Mouse (Mus musculus) liver, embryonic 13.5 days (tissue): ENCODE data around the gene Aldh18a1. TPM values are rescaled to one million over a fixed set of nuclear protein-coding genes. Genes with fewer than 3 reads are reported as not detected.

Source experiments
- ATAC-seq: fragments of 200-750 bp; cut with Nextera tagmentation; 2 replicates; pipeline ENCODE4 v1.8.0; 2017; ENCODE audit warnings: low read depth, mild to moderate bottlenecking, moderate number of reproducible peaks, moderate library complexity
- DNase-seq: peaks from one replicate; pipeline ENCODE4 v3.0.0; 2022
- H3K27ac ChIP-seq: fragments of 300-500 bp; sonication (generic); 2 replicates; pipeline ENCODE4 v1.5.1; 2015; ENCODE audit warnings: moderate library complexity, mild to moderate bottlenecking, inconsistent platforms
- H3K27me3 ChIP-seq: fragments of 300-500 bp; sonication (generic); 2 replicates; pipeline ENCODE4 v1.6.1; 2015; ENCODE audit warnings: mild to moderate bottlenecking, inconsistent platforms
- H3K36me3 ChIP-seq: fragments of 300-500 bp; sonication (generic); 2 replicates; pipeline ENCODE4 v1.6.1; 2015; ENCODE audit warnings: mild to moderate bottlenecking, inconsistent platforms
- H3K4me1 ChIP-seq: fragments of 300-500 bp; sonication (generic); replicated peaks from 2 replicates; pipeline ENCODE4 v1.6.1; 2015; ENCODE audit warnings: inconsistent platforms
- H3K4me2 ChIP-seq: fragments of 300-500 bp; sonication (generic); 2 replicates; pipeline ENCODE4 v1.6.1; 2015; ENCODE audit warnings: inconsistent platforms, mild to moderate bottlenecking, moderate library complexity
- H3K4me3 ChIP-seq: fragments of 300-500 bp; sonication (generic); replicated peaks from 2 replicates; pipeline ENCODE4 v1.5.1; 2015; ENCODE audit warnings: mild to moderate bottlenecking, inconsistent platforms
- H3K9ac ChIP-seq: fragments of 300-500 bp; sonication (generic); 2 replicates; pipeline ENCODE4 v1.6.1; 2015; ENCODE audit warnings: mild to moderate bottlenecking, inconsistent platforms
- H3K9me3 ChIP-seq: fragments of 300-500 bp; sonication (generic); replicated peaks from 2 replicates; pipeline ENCODE4 v1.6.1; 2016; ENCODE audit warnings: inconsistent platforms
- WGBS: fragments of 180-500 bp; shearing (Covaris S2); methylation state at CpG from one replicate; pipeline ENCODE4 v1.1.7; 2015; ENCODE audit not compliant: insufficient replicate concordance; 5-methylcytosine and 5-hydroxymethylcytosine counted together
- polyA plus RNA-seq: library from polyadenylated mRNA; unstranded; fragments of >200 nt; fragmentation: Nextera tagmentation; extraction: Ambion mirVana; gene quantifications from 2 replicates; pipeline ENCODE4 v1.2.1, GENCODE M21; 2015

Gene Aldh18a1
- polyA plus RNA-seq, 1 experiment from 2014 or later = 42.9 TPM

- Histone ChIP-seq H3K4me3 (no peak overlapping the region), H3K36me3 (peaks cover 81% of the 10 kb centered on the region), H3K4me2 (peak overlapping the region; percentile 48), H3K9me3 (no peaks in the 10 kb centered on the region), H3K27me3 (no peaks in the 10 kb centered on the region), H3K4me1 (peaks cover 37% of the 10 kb centered on the region), H3K9ac (peak overlapping the region; percentile 40; the same call in 1 of the 2 replicates), H3K27ac (peak overlapping the region; percentile 81)
- no peak for ATAC-seq
- DNase-seq = no peak
- WGBS = 85% methylated on average over 6 of the region's 6 CpGs
These were observed 34.4 kb downstream of the Aldh18a1 start for GRCm38 (mm10) chr19:40553849-40554248.

- DNase-seq (peak; percentile 77), ATAC-seq (peak; percentile 98)
- Histone ChIP-seq H3K27ac (peak overlapping the region; percentile 81), H3K4me2 (peak overlapping the region; percentile 48), H3K9me3 (no peaks in the 10 kb centered on the region), H3K9ac (peak overlapping the region; percentile 40), H3K27me3 (no peaks in the 10 kb centered on the region), H3K4me1 (peaks cover 37% of the 10 kb centered on the region), H3K4me3 (no peak overlapping the region), H3K36me3 (peaks cover 78% of the 10 kb centered on the region)
- WGBS = 65% methylated on average over 14 of the region's 14 CpGs
These were observed 35.1 kb downstream of the Aldh18a1 start for GRCm38 (mm10) chr19:40553014-40553789.

GRCm38 (mm10) chr19:40549516-40550135 is 38.6 kb downstream of the Aldh18a1 start:
- H3K27ac ChIP-seq = no peak overlapping the region
- DNase-seq (no peak), ATAC-seq (no peak)
- H3K9ac ChIP-seq = no peak overlapping the region
- H3K4me2 ChIP-seq = no peak overlapping the region
- 67% methylated on average over 6 of the region's 6 CpGs for WGBS
- no peaks in the 10 kb centered on the region for H3K27me3 ChIP-seq
- peaks cover 29% of the 10 kb centered on the region for H3K4me1 ChIP-seq
- no peak overlapping the region for H3K4me3 ChIP-seq
- no peaks in the 10 kb centered on the region for H3K9me3 ChIP-seq
- H3K36me3 ChIP-seq = peaks cover 42% of the 10 kb centered on the region

GRCm38 (mm10) chr19:40548796-40549515 is 39.3 kb downstream of the Aldh18a1 start:
- no peak for ATAC-seq
- peaks cover 36% of the 10 kb centered on the region for H3K36me3 ChIP-seq
- H3K4me3 ChIP-seq = no peak overlapping the region
- H3K27ac ChIP-seq = no peak overlapping the region
- WGBS = 47% methylated on average over 5 of the region's 5 CpGs
- H3K9ac ChIP-seq = no peak overlapping the region
- no peak for DNase-seq
- no peaks in the 10 kb centered on the region for H3K9me3 ChIP-seq
- no peaks in the 10 kb centered on the region for H3K27me3 ChIP-seq
- peaks cover 22% of the 10 kb centered on the region for H3K4me1 ChIP-seq
- H3K4me2 ChIP-seq = no peak overlapping the region

- no peak overlapping the region for H3K4me3 ChIP-seq
- no peaks in the 10 kb centered on the region for H3K27me3 ChIP-seq
- WGBS = 77% methylated on average over 6 of the region's 6 CpGs
- no peak for DNase-seq
- peaks cover 16% of the 10 kb centered on the region for H3K4me1 ChIP-seq
- H3K9me3 ChIP-seq = no peaks in the 10 kb centered on the region
- no peak overlapping the region for H3K4me2 ChIP-seq
- H3K9ac ChIP-seq = no peak overlapping the region
- H3K27ac ChIP-seq = no peak overlapping the region
- peaks cover 30% of the 10 kb centered on the region for H3K36me3 ChIP-seq
- ATAC-seq = no peak
These were observed 39.9 kb downstream of the Aldh18a1 start for GRCm38 (mm10) chr19:40548386-40548785.

GRCm38 (mm10) chr19:40544856-40545255 is 43.4 kb downstream of the Aldh18a1 start:
- H3K27ac ChIP-seq = no peak overlapping the region
- H3K9ac ChIP-seq = no peak overlapping the region
- DNase-seq (peak; percentile 49), ATAC-seq (peak; percentile 52; the same call in 1 of the 2 replicates)
- peaks cover 21% of the 10 kb centered on the region for H3K4me1 ChIP-seq
- H3K9me3 ChIP-seq = no peaks in the 10 kb centered on the region
- 0 out of 2 replicates have a peak, but pooled peaks cover 8% of the 10 kb centered on the region for H3K27me3 ChIP-seq
- H3K36me3 ChIP-seq = no peaks in the 10 kb centered on the region
- no peak overlapping the region for H3K4me2 ChIP-seq
- WGBS = 6% methylated on average over 3 of the region's 3 CpGs
- no peak overlapping the region for H3K4me3 ChIP-seq

- no peak overlapping the region for H3K4me3 ChIP-seq
- H3K9ac ChIP-seq = no peak overlapping the region
- WGBS = 53% methylated on average over 7 of the region's 7 CpGs
- DNase-seq (no peak), ATAC-seq (peak; percentile 76)
- no peaks in the 10 kb centered on the region for H3K9me3 ChIP-seq
- H3K27me3 ChIP-seq = 0 out of 2 replicates have a peak, but pooled peaks cover 8% of the 10 kb centered on the region
- no peaks in the 10 kb centered on the region for H3K36me3 ChIP-seq
- H3K4me2 ChIP-seq = no peak overlapping the region
- peaks cover 21% of the 10 kb centered on the region for H3K4me1 ChIP-seq
- no peak overlapping the region for H3K27ac ChIP-seq
These were observed 45.5 kb downstream of the Aldh18a1 start for GRCm38 (mm10) chr19:40542776-40543175.

GRCm38 (mm10) chr19:40536526-40536925 is 51.7 kb downstream of the Aldh18a1 start:
- H3K4me3 ChIP-seq = no peak overlapping the region
- 4% methylated on average over 6 of the region's 6 CpGs for WGBS

GRCm38 (mm10) chr19:40532525-40532924 is 55.7 kb downstream of the Aldh18a1 start:
- ATAC-seq = no peak
- no peak for DNase-seq
- Histone ChIP-seq H3K9ac (no peak overlapping the region), H3K36me3 (no peaks in the 10 kb centered on the region), H3K27ac (no peak overlapping the region), H3K27me3 (peaks cover 20% of the 10 kb centered on the region; the same call in 1 of the 2 replicates), H3K4me2 (no peak overlapping the region), H3K4me3 (no peak overlapping the region), H3K4me1 (peaks cover 31% of the 10 kb centered on the region), H3K9me3 (no peaks in the 10 kb centered on the region)
- WGBS = 29% methylated on average over 5 of the region's 5 CpGs

More at GRCm38 (mm10) chr19:40536526-40536925, 51.7 kb downstream of the Aldh18a1 start:
- no peaks in the 10 kb centered on the region for H3K9me3 ChIP-seq
- peak overlapping the region; percentile 83 for H3K27ac ChIP-seq
- no peaks in the 10 kb centered on the region for H3K36me3 ChIP-seq
- peaks cover 38% of the 10 kb centered on the region for H3K4me1 ChIP-seq
- peak overlapping the region; percentile 51 for H3K4me2 ChIP-seq
- H3K9ac ChIP-seq = 0 out of 2 replicates have a peak overlapping the region, but pooled peaks have one; percentile 24
- ATAC-seq (peak; percentile 100), DNase-seq (peak; percentile 52)
- H3K27me3 ChIP-seq = peaks cover 24% of the 10 kb centered on the region; the same call in 1 of the 2 replicates

GRCm38 (mm10) chr19:40530323-40530722 is 57.9 kb downstream of the Aldh18a1 start:
- H3K9me3 ChIP-seq = no peaks in the 10 kb centered on the region
- no peaks in the 10 kb centered on the region for H3K36me3 ChIP-seq
- ATAC-seq = no peak
- 17% methylated on average over 2 of the region's 2 CpGs for WGBS
- H3K9ac ChIP-seq = no peak overlapping the region
- peaks cover 25% of the 10 kb centered on the region; the same call in 1 of the 2 replicates for H3K27me3 ChIP-seq
- DNase-seq = no peak
- no peak overlapping the region for H3K4me2 ChIP-seq
- H3K4me3 ChIP-seq = no peak overlapping the region
- H3K4me1 ChIP-seq = peaks cover 10% of the 10 kb centered on the region; the same call in 1 of the 2 replicates
- no peak overlapping the region for H3K27ac ChIP-seq

GRCm38 (mm10) chr19:40528254-40528653 is 60.0 kb downstream of the Aldh18a1 start:
- DNase-seq (no peak), ATAC-seq (no peak)
- no peak overlapping the region for H3K4me3 ChIP-seq
- no peaks in the 10 kb centered on the region for H3K9me3 ChIP-seq
- peaks cover 10% of the 10 kb centered on the region; the same call in 1 of the 2 replicates for H3K4me1 ChIP-seq
- no peak overlapping the region for H3K9ac ChIP-seq
- H3K4me2 ChIP-seq = no peak overlapping the region
- no peaks in the 10 kb centered on the region for H3K36me3 ChIP-seq
- H3K27ac ChIP-seq = no peak overlapping the region
- peaks cover 15% of the 10 kb centered on the region; the same call in 1 of the 2 replicates for H3K27me3 ChIP-seq
